Mouse (Mus musculus): ENCODE results near the gene Cdkn2c. TPM values are rescaled to one million over a fixed set of nuclear protein-coding genes. Genes with fewer than 3 reads are reported as not detected.

Cdkn2c gene
- total RNA-seq, 1 experiment from 2014 or later = 33.9 TPM

- ATAC-seq (replicated peaks; ENCODE audit: low read depth, poor library complexity, severe bottlenecking) = peak; percentile 19; the same call in 1 of the 2 replicates
Observed at GRCm38 (mm10) chr4:109657851-109658500, 9.0 kb downstream of the Cdkn2c start.

GRCm38 (mm10) chr4:109657021-109657850, 9.8 kb downstream of the Cdkn2c start:
- peak; percentile 78 for ATAC-seq (replicated peaks; ENCODE audit: low read depth, poor library complexity, severe bottlenecking)

- ATAC-seq (replicated peaks; ENCODE audit: low read depth, poor library complexity, severe bottlenecking) = no peak
Observed at GRCm38 (mm10) chr4:109656301-109656700, 10.7 kb downstream of the Cdkn2c start.

GRCm38 (mm10) chr4:109655738-109656137, 11.3 kb downstream of the Cdkn2c start:
- ATAC-seq (replicated peaks; ENCODE audit: low read depth, poor library complexity, severe bottlenecking) = no peak

GRCm38 (mm10) chr4:109654701-109655100, 12.3 kb downstream of the Cdkn2c start:
- ATAC-seq (replicated peaks; ENCODE audit: low read depth, poor library complexity, severe bottlenecking) = no peak

- ATAC-seq (replicated peaks; ENCODE audit: low read depth, poor library complexity, severe bottlenecking) = no peak
Observed at GRCm38 (mm10) chr4:109653251-109653650, 13.7 kb downstream of the Cdkn2c start.

GRCm38 (mm10) chr4:109649331-109649730, 17.7 kb downstream of the Cdkn2c start:
- no peak for ATAC-seq (replicated peaks; ENCODE audit: low read depth, poor library complexity, severe bottlenecking)

- no peak for ATAC-seq (replicated peaks; ENCODE audit: low read depth, poor library complexity, severe bottlenecking)
Observed at GRCm38 (mm10) chr4:109647281-109647680, 19.7 kb downstream of the Cdkn2c start.

- ATAC-seq (replicated peaks; ENCODE audit: low read depth, poor library complexity, severe bottlenecking) = no peak
Observed at GRCm38 (mm10) chr4:109641451-109641850, 25.5 kb downstream of the Cdkn2c start.

GRCm38 (mm10) chr4:109640141-109640540, 26.8 kb downstream of the Cdkn2c start:
- ATAC-seq (replicated peaks; ENCODE audit: low read depth, poor library complexity, severe bottlenecking) = no peak

GRCm38 (mm10) chr4:109639356-109639755, 27.6 kb downstream of the Cdkn2c start:
- ATAC-seq (replicated peaks; ENCODE audit: low read depth, poor library complexity, severe bottlenecking) = peak; percentile 52; the same call in 1 of the 2 replicates

GRCm38 (mm10) chr4:109634971-109635370, 32.0 kb downstream of the Cdkn2c start:
- ATAC-seq (replicated peaks; ENCODE audit: low read depth, poor library complexity, severe bottlenecking) = peak; percentile 60; the same call in 1 of the 2 replicates

- no peak for ATAC-seq (replicated peaks; ENCODE audit: low read depth, poor library complexity, severe bottlenecking)
Observed at GRCm38 (mm10) chr4:109631029-109631428, 36.0 kb downstream of the Cdkn2c start.

- no peak for ATAC-seq (replicated peaks; ENCODE audit: low read depth, poor library complexity, severe bottlenecking)
Observed at GRCm38 (mm10) chr4:109630215-109630614, 36.8 kb downstream of the Cdkn2c start.

- ATAC-seq (replicated peaks; ENCODE audit: low read depth, poor library complexity, severe bottlenecking) = no peak
Observed at GRCm38 (mm10) chr4:109612596-109612995, 54.4 kb downstream of the Cdkn2c start.

Other genes with a start within 250 kb of the Cdkn2c start
- gene Rnf11, start 182.5 kb downstream of the Cdkn2c start, total RNA-seq (2017) = 24.7 and 29.2 TPM in 2 replicates
- not detected in 2 replicates for gene 4930522H14Rik, start 135.9 kb downstream of the Cdkn2c start, total RNA-seq (2017)
- gene Faf1, start 9.4 kb upstream of the Cdkn2c start, total RNA-seq (2017) = 59.8 and 74.9 TPM in 2 replicates

All from common myeloid progenitor, adult 5-6 weeks (primary cell).